ENCODE assay signal across 24 mouse cellular contexts in genomic region chr9:48730446-48730979, GRCm38 (mm10).
DNase-seq lines count a peak whose midpoint lies in the region; ATAC-seq and TF ChIP-seq lines count a peak whose summit lies in the region.
"Had no signal": no experiment of that assay in that cellular context is flagged by ENCODE, and none has a peak within 500 bp of the region (broad histone marks: within the 10 kb centered on the region; RNA-seq: fewer than 3 reads in every experiment).

No protein-coding gene starts in this region.

- no peak overlapping the region for H3K4me3 ChIP-seq in forebrain, embryonic 16.5 days (replicated peaks; ENCODE audit: low read length)
- no peak overlapping the region for H3K4me3 ChIP-seq in forebrain, embryonic 12.5 days (replicated peaks)
- H3K4me3 ChIP-seq in heart, postnatal 0 days (ENCODE audit: low read depth, low read length), result no peak overlapping the region
- no peak overlapping the region for H3K4me3 ChIP-seq in lung, postnatal 0 days (ENCODE audit: low read depth, low read length)
- H3K4me3 ChIP-seq in limb, embryonic 10.5 days, result no peak overlapping the region
- H3K4me3 ChIP-seq: embryonic facial prominence, embryonic 13.5 days; hindbrain, embryonic 15.5 days; kidney, embryonic 15.5 days; lung, embryonic 15.5 days; megakaryocyte, embryonic 14.5 days; stomach, embryonic 15.5 days had no signal

- 26% methylated on average over 10 of the region's 10 CpGs for WGBS in forebrain, embryonic 16.5 days
- 47% methylated on average over 10 of the region's 10 CpGs for WGBS in forebrain, embryonic 12.5 days
- WGBS in heart, postnatal 0 days, result 87% methylated on average over 10 of the region's 10 CpGs
- 85% methylated on average over 10 of the region's 10 CpGs for WGBS in lung, postnatal 0 days
- 85% methylated on average over 10 of the region's 10 CpGs for WGBS in limb, embryonic 10.5 days

- no peaks in the 10 kb centered on the region; the same call in 1 of the 2 replicates for H3K27me3 ChIP-seq in forebrain, embryonic 16.5 days (replicated peaks; ENCODE audit: control insufficient read depth, insufficient read depth, low read length)
- peaks cover 17% of the 10 kb centered on the region; the same call in 1 of the 2 replicates for H3K27me3 ChIP-seq in forebrain, embryonic 12.5 days
- H3K27me3 ChIP-seq in heart, postnatal 0 days (ENCODE audit: control insufficient read depth, insufficient read depth, low read length), result no peaks in the 10 kb centered on the region
- H3K27me3 ChIP-seq in lung, postnatal 0 days (replicated peaks; ENCODE audit: insufficient read depth, low read length), result no peaks in the 10 kb centered on the region
- peaks cover 26% of the 10 kb centered on the region for H3K27me3 ChIP-seq in limb, embryonic 10.5 days (ENCODE audit: low read depth, poor library complexity, severe bottlenecking)
- H3K27me3 ChIP-seq: hindbrain, embryonic 15.5 days; megakaryocyte, embryonic 14.5 days had no signal

- peaks cover 68% of the 10 kb centered on the region for H3K4me1 ChIP-seq in forebrain, embryonic 16.5 days (replicated peaks; ENCODE audit: control insufficient read depth, insufficient read depth, low read length)
- H3K4me1 ChIP-seq in forebrain, embryonic 12.5 days, result peaks cover 77% of the 10 kb centered on the region
- peaks cover 84% of the 10 kb centered on the region for H3K4me1 ChIP-seq in heart, postnatal 0 days (ENCODE audit: control insufficient read depth, insufficient read depth)
- peaks cover 77% of the 10 kb centered on the region for H3K4me1 ChIP-seq in lung, postnatal 0 days (ENCODE audit: insufficient read depth, low read depth, low read length)
- peaks cover 84% of the 10 kb centered on the region for H3K4me1 ChIP-seq in limb, embryonic 10.5 days

- peak; percentile 45 for ATAC-seq in forebrain, embryonic 16.5 days
- no peak for ATAC-seq in forebrain, embryonic 12.5 days (ENCODE audit: low FRiP score)
- ATAC-seq in heart, postnatal 0 days (ENCODE audit: insufficient read depth, low read depth), result no peak
- no peak for ATAC-seq in lung, postnatal 0 days

- DNase-seq in heart, postnatal 0 days (ENCODE audit: low spot score), result no peak
- no peak for DNase-seq in heart, postnatal 25 days (ENCODE audit: low spot score)
- DNase-seq in lung, postnatal 0 days (ENCODE audit: low spot score), result no peak
- DNase-seq in lung, postnatal 25 days (ENCODE audit: low spot score), result no peak
- DNase-seq in limb, embryonic 10.5 days (ENCODE audit: low spot score), result no peak
- no peak for DNase-seq in urinary bladder, adult 2 months (ENCODE audit: low spot score)
- DNase-seq: B cell, adult 2 months; cerebellum, adult 11-12 months; cerebellum, adult 9-11 months; gastrocnemius, postnatal 25 days; kidney, adult 18-20 months; kidney, postnatal 25 days; liver; lung, postnatal 4 days; midbrain, embryonic 14.5 days; right cerebral cortex, postnatal 25 days had no signal

- H3K9ac ChIP-seq in forebrain, embryonic 16.5 days (replicated peaks; ENCODE audit: low read depth, low read length), result no peak overlapping the region
- no peak overlapping the region for H3K9ac ChIP-seq in forebrain, embryonic 12.5 days
- no peak overlapping the region for H3K9ac ChIP-seq in heart, postnatal 0 days (replicated peaks; ENCODE audit: low read depth, low read length)
- H3K9ac ChIP-seq in lung, postnatal 0 days (replicated peaks; ENCODE audit: low read depth), result no peak overlapping the region
- H3K9ac ChIP-seq: embryonic facial prominence, embryonic 13.5 days; hindbrain, embryonic 15.5 days; kidney, embryonic 15.5 days; lung, embryonic 15.5 days; stomach, embryonic 15.5 days had no signal

- TF ChIP-seq EP300 in heart, postnatal 0 days (IDR thresholded peaks at IDR 0.05; ENCODE audit: low read depth), result no peak
- no peak for TF ChIP-seq EP300 in lung, postnatal 0 days (IDR thresholded peaks at IDR 0.05)

- H3K4me2 ChIP-seq in forebrain, embryonic 16.5 days (ENCODE audit: low read length), result no peak overlapping the region
- no peak overlapping the region for H3K4me2 ChIP-seq in forebrain, embryonic 12.5 days
- H3K4me2 ChIP-seq in heart, postnatal 0 days (ENCODE audit: low read depth, low read length), result no peak overlapping the region
- no peak overlapping the region for H3K4me2 ChIP-seq in lung, postnatal 0 days (replicated peaks; ENCODE audit: low read depth, low read length)
- H3K4me2 ChIP-seq: embryonic facial prominence, embryonic 13.5 days; hindbrain, embryonic 15.5 days; kidney, embryonic 15.5 days; lung, embryonic 15.5 days; stomach, embryonic 15.5 days had no signal

- H3K9me3 ChIP-seq in forebrain, embryonic 16.5 days (ENCODE audit: control insufficient read depth, low read length), result no peaks in the 10 kb centered on the region
- H3K9me3 ChIP-seq in forebrain, embryonic 12.5 days, result no peaks in the 10 kb centered on the region
- H3K9me3 ChIP-seq in heart, postnatal 0 days (replicated peaks; ENCODE audit: control insufficient read depth, low read length), result no peaks in the 10 kb centered on the region
- no peaks in the 10 kb centered on the region for H3K9me3 ChIP-seq in lung, postnatal 0 days (ENCODE audit: low read length)
- H3K9me3 ChIP-seq in limb, embryonic 10.5 days (replicated peaks), result no peaks in the 10 kb centered on the region
- H3K9me3 ChIP-seq: embryonic facial prominence, embryonic 13.5 days; hindbrain, embryonic 15.5 days; kidney, embryonic 15.5 days; lung, embryonic 15.5 days; megakaryocyte, embryonic 14.5 days; stomach, embryonic 15.5 days had no signal

- no peak overlapping the region for H3K27ac ChIP-seq in forebrain, embryonic 16.5 days (ENCODE audit: low read length)
- H3K27ac ChIP-seq in forebrain, embryonic 12.5 days, result no peak overlapping the region
- peak overlapping the region; percentile 93 for H3K27ac ChIP-seq in heart, postnatal 0 days (ENCODE audit: low read depth)
- peak overlapping the region; percentile 62; the same call in 1 of the 2 replicates for H3K27ac ChIP-seq in lung, postnatal 0 days (ENCODE audit: low read length)
- H3K27ac ChIP-seq in limb, embryonic 10.5 days, result 0 out of 2 replicates have a peak overlapping the region, but pooled peaks have one; percentile 46
- H3K27ac ChIP-seq: embryonic facial prominence, embryonic 13.5 days; hindbrain, embryonic 15.5 days; kidney, embryonic 15.5 days; lung, embryonic 15.5 days; stomach, embryonic 15.5 days had no signal

- H3K36me3 ChIP-seq in forebrain, embryonic 16.5 days (ENCODE audit: control insufficient read depth, insufficient read depth), result no peaks in the 10 kb centered on the region
- no peaks in the 10 kb centered on the region for H3K36me3 ChIP-seq in forebrain, embryonic 12.5 days (replicated peaks)
- no peaks in the 10 kb centered on the region for H3K36me3 ChIP-seq in heart, postnatal 0 days (replicated peaks; ENCODE audit: control insufficient read depth, insufficient read depth, low read length)
- no peaks in the 10 kb centered on the region for H3K36me3 ChIP-seq in lung, postnatal 0 days (ENCODE audit: insufficient read depth, low read length)
- no peaks in the 10 kb centered on the region for H3K36me3 ChIP-seq in limb, embryonic 10.5 days
- H3K36me3 ChIP-seq: embryonic facial prominence, embryonic 13.5 days; hindbrain, embryonic 15.5 days; kidney, embryonic 15.5 days; lung, embryonic 15.5 days; stomach, embryonic 15.5 days had no signal

- no peak for TF ChIP-seq CTCF in heart, postnatal 0 days (IDR thresholded peaks at IDR 0.05; ENCODE audit: low read depth)
- no peak for TF ChIP-seq CTCF in lung, postnatal 0 days (IDR thresholded peaks at IDR 0.05)

- intact Hi-C loops in heart, postnatal 25 days (cut with DNase I), result no loop called here

Comparison
In these comparisons a context has a peak if more than half of its experiments do, and no peak if none do; other contexts are left out.
1. H3K27ac ChIP-seq: peak in heart, postnatal 0 days (single experiment), lung, postnatal 0 days (single experiment) and limb, embryonic 10.5 days (single experiment); none in forebrain, embryonic 16.5 days (single experiment) and forebrain, embryonic 12.5 days (single experiment).